ENCODE assay signal across 8 mouse cellular contexts in the genomic region with DNA sequence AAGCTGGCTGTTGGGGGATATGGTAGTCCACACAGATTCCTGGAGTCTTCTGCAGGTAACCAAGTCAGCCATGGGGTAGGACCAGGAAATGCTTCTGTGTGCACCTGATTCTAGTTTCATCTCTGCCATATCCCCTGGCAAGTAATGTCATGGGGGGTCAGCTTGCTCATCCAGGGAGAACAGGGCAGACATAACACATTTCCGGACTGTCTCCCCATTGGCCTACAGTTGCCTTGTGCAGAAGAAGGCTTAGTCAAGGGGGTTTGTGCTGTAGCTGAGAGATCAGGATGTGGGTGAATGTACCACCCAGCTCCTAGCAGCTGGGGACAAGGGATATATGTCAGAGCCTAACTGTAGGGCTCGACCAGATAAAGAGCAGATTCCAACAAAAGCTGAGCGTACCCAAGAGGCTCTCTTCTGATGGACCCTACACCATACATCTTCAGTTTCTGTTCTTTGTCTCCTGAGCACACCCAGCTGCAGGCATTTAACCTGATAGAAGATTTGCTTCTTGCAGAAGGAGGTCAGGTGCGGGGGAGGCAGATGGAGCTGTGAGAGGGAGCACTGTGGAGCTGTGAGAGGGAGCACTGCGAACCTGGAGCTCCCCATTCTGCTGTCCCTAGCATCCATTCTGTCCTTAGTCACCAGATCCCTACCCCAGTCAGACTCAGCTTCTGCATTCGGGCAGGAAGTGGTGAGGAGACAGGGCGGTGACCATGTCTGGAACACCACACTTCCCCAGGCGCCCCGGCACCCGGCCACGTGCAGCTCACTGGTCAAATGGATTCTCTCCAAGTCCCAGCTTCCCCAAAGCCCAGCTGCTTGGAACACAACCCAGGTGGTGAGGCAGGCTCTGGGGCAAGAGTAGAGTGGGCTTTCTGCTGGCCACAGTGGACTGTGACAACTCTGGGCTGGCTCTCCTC.
DNase-seq lines count a peak whose midpoint lies in the region; ATAC-seq lines count a peak whose summit lies in the region.

No protein-coding gene starts in this region.

- 90% methylated on average over 11 of the region's 11 CpGs for WGBS in neural tube, embryonic 13.5 days
- 48% methylated on average over 11 of the region's 11 CpGs for WGBS in heart, embryonic 16.5 days
- WGBS in forebrain, embryonic 13.5 days: 91% methylated on average over 11 of the region's 11 CpGs

- no peak overlapping the region for H3K4me3 ChIP-seq in neural tube, embryonic 13.5 days
- no peak overlapping the region for H3K4me3 ChIP-seq in heart, embryonic 16.5 days (ENCODE audit: low read length)
- no peak overlapping the region for H3K4me3 ChIP-seq in forebrain, embryonic 13.5 days

- H3K27ac ChIP-seq in neural tube, embryonic 13.5 days (replicated peaks): peak overlapping the region; percentile 46; the same call in 1 of the 2 replicates
- H3K27ac ChIP-seq in heart, embryonic 16.5 days (ENCODE audit: low read length): peak overlapping the region; percentile 87
- H3K27ac ChIP-seq in forebrain, embryonic 13.5 days: no peak overlapping the region

- ATAC-seq in neural tube, embryonic 13.5 days (ENCODE audit: low read depth): no peak
- peak; percentile 59 for ATAC-seq in heart, embryonic 16.5 days (replicated peaks; ENCODE audit: extremely low read depth, insufficient read depth, low FRiP score)
- ATAC-seq in megakaryocyte progenitor cell, adult 5-6 weeks (replicated peaks; ENCODE audit: poor library complexity): peak; percentile 82
- no peak for ATAC-seq in forebrain, embryonic 13.5 days

- H3K4me1 ChIP-seq in neural tube, embryonic 13.5 days (replicated peaks): peaks cover 29% of the 10 kb centered on the region
- H3K4me1 ChIP-seq in heart, embryonic 16.5 days (ENCODE audit: control insufficient read depth, insufficient read depth, low read length): peaks cover 53% of the 10 kb centered on the region
- peaks cover 13% of the 10 kb centered on the region; the same call in 1 of the 2 replicates for H3K4me1 ChIP-seq in forebrain, embryonic 13.5 days

- intact Hi-C loops in left cerebral cortex, postnatal 25 days (cut with DNase I): loop anchor here (5.0 kb wide), 1 partner anchor 89 kb away; a partner anchor contains a TSS

- H3K4me2 ChIP-seq in neural tube, embryonic 13.5 days: no peak overlapping the region
- H3K4me2 ChIP-seq in heart, embryonic 16.5 days (ENCODE audit: low read depth, low read length): peak overlapping the region; percentile 12; the same call in 1 of the 2 replicates
- no peak overlapping the region for H3K4me2 ChIP-seq in forebrain, embryonic 13.5 days

- no peak for DNase-seq in neural tube, embryonic 10.5 days (ENCODE audit: extremely low spot score, low spot score)
- DNase-seq in c-Kit-positive CD71-negative TER-119-negative erythroid progenitor cells, embryonic 14.5 days (ENCODE audit: low read depth): peak; percentile 45
- DNase-seq in left cerebral cortex, postnatal 25 days (ENCODE audit: low spot score in 2 of 2): peak; percentile 56 to 70
- DNase-seq in thymus, postnatal 10 days (ENCODE audit: low spot score in 2 of 2): peak; percentile 42 to 48

- no peak overlapping the region for H3K9ac ChIP-seq in neural tube, embryonic 13.5 days
- peak overlapping the region; percentile 56; the same call in 1 of the 2 replicates for H3K9ac ChIP-seq in heart, embryonic 16.5 days (ENCODE audit: low read length)
- no peak overlapping the region for H3K9ac ChIP-seq in forebrain, embryonic 13.5 days

- no peaks in the 10 kb centered on the region for H3K27me3 ChIP-seq in neural tube, embryonic 13.5 days
- no peaks in the 10 kb centered on the region for H3K27me3 ChIP-seq in heart, embryonic 16.5 days (ENCODE audit: control insufficient read depth, insufficient read depth, low read length)
- H3K27me3 ChIP-seq in forebrain, embryonic 13.5 days: peaks cover 25% of the 10 kb centered on the region

- no peaks in the 10 kb centered on the region for H3K9me3 ChIP-seq in neural tube, embryonic 13.5 days
- no peaks in the 10 kb centered on the region for H3K9me3 ChIP-seq in heart, embryonic 16.5 days (replicated peaks; ENCODE audit: control insufficient read depth, low read length)
- H3K9me3 ChIP-seq in forebrain, embryonic 13.5 days (replicated peaks): no peaks in the 10 kb centered on the region

- no peaks in the 10 kb centered on the region for H3K36me3 ChIP-seq in neural tube, embryonic 13.5 days
- H3K36me3 ChIP-seq in heart, embryonic 16.5 days (ENCODE audit: control insufficient read depth, insufficient read depth): no peaks in the 10 kb centered on the region
- no peaks in the 10 kb centered on the region for H3K36me3 ChIP-seq in forebrain, embryonic 13.5 days (ENCODE audit: poor library complexity, severe bottlenecking)

Comparison
In these comparisons a context has a peak if more than half of its experiments do, and no peak if none do; other contexts are left out.
1. ATAC-seq: peak in heart, embryonic 16.5 days (single experiment) and megakaryocyte progenitor cell, adult 5-6 weeks (single experiment); none in neural tube, embryonic 13.5 days (single experiment) and forebrain, embryonic 13.5 days (single experiment).